Mouse (Mus musculus) retina, postnatal 1 day (tissue): ENCODE measurements around the gene P2ry12.

Experiments used
- DNase-seq: peaks from one replicate; pipeline ENCODE4 v3.0.0-alpha.2; 2012

P2ry12 gene

DNA sequence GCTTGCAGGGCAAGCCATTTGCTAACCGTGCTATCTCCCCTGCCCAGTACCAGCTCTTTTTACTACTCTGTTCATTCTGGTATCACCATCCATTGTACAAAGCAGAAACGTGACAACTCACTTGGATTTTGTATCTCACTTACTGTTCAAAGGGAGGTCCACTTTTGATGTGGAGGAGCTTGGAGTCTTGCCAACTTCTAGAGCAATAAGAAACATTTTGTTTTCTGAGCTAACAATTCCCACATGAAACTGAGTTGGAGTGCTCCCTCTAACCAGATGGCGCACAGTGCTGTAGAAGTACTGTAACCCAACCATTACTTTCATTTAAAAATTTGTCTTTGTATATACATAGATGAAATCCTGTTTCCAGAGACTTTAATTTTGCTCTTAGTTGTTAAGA lies 31.8 kb downstream of the P2ry12 start:
- DNase-seq: no peak

DNA sequence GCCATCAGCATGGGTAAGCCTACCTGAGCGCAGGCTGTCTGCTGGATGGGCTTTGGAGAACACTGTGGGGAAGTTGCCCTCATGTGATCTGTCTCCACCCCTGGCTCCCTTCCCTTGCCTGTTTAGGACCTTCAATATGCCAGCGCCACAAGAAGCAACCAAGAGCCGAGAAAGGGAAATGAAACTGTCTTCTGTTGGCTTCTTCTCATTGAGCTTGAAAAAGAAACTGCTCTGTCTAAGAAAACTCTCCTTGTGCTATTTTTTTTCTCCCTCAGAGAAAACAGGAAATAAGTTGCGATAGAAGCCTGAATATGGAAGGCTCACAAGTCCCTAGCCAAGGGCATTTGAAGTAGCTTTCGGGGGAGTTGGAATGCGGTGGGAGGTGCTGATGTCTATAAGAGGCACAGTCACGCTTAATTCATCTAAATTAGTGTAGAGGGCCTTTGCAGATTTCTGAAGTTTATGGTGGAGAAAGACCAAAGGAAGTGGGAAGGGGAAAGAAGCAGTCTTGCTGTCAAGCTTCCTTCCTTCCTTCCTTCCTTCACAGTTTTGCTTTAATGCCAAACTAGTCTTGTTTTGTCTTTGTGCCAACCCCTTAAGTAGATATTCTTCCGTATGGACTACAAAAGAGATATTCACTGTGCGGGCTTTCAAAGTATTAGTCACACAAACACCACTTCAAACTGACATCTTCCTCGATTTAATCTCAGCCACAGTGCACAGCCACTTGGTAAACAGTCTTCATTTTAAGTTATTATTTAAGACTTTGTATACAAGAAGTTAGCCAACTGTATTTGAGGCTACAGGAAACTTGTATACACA lies 33.7 kb downstream of the P2ry12 start:
- no peak for DNase-seq

DNA sequence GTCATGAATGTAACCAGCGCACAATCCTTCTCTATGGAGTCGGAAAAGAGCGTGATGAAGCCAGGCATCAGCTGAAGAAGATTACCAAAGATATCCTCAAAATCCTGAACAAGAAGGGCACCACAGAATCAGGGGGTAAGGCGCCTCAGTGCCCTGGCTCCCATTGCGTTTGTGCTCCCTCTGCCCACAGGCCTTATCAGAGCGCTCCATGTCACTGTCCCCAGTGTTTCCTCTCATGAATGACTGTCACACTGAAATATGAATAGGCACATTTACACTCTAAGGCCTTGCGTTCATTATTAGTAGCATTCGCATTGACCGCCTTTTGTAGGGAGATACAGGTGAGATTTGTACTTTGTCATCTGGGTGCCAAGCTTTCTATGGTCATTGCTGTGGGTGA lies 35.0 kb downstream of the P2ry12 start:
- DNase-seq: no peak

DNA sequence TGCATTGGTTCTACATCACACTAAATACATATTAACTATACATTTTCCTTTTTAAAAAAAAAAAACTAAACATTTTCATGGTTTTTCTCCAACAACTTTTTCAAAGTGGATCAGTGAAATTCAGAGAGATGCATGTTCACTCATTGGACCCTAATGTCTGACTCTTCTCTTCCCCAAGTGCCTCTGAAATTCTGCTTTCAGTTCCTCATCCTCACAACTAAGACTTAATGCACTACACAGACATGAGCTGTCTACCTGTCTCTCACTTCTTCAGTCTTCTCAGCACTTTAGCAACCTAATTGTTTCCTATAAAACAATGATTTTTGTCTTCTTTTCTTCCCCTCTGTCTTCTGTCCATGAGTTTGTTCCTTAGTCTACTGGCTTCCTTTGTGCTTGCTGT lies 37.3 kb downstream of the P2ry12 start:
- no peak for DNase-seq

DNA sequence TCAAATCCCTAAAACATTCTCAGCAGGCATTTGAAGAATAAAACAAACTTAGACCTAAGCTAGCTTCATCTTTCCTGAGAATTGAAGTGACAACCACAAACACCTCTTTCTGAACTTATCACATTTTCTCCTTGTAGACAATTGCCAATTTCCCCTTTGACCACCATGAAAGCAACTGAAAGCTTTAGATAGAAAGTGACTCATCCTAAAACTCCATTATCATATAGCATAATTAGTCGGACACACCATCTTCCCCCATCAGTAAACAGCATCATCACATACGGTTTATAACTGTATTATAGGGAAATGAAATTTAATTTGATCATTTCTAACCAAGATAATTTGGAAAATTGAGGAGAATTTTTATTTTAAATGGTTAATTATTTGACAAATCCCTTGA lies 40.4 kb downstream of the P2ry12 start:
- no peak for DNase-seq

DNA sequence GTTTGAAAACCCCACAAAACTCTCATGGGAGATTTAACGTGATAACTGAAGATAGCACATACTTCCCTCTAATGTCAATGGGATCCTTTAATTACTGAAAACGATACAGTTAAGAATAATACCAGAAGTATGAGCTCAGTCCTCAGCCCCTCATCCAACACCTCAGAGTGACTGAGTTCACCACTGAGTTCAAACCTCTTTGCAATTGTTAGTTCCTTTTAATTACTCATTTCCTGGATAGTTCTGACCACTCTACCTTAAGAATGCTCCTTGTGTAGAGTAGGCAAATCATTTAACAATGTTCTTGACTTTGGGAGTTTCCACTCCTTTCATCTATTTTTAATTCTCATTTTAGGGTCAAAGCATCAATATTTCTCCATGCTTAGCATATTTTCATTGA lies 43.3 kb downstream of the P2ry12 start:
- no peak for DNase-seq

DNA sequence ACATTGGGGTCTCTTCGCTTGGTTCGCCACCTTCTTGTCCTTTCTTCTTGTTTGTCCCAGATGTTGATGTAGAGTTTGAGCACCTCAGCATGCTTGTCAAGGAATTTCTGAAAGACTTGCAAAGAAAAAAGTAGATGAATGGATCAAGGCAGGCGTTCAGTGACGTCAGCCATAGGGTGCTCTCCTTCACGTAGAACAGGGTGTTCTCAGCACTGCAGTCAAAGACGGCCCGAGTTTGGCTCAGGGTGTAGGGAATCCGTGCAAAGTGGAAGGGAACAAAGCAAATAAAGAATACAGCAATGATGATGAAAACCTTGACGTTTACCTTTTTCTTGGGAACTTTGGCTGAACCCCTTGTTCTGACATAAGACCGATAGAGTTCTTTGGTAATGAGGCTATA lies 45.5 kb downstream of the P2ry12 start:
- no peak for DNase-seq

DNA sequence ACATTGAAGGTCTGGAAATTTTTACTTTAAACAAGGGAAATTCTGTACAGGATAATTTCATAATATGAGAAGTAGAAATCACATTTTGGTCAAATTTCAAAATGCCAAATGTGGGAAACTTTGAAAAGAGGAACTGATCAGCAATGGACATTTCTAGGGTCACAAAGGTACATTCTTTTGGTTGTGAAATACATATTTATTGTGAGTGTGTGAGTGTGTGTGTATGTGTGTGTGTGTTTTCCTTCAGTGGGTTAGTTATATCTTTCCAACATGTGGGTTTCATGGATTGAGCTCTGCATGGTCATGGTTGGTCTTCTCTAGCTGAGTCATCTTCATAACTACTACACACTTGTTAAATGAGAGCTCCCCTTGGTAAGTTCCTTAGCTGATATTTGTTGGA lies 50.3 kb downstream of the P2ry12 start:
- DNase-seq: no peak

DNA sequence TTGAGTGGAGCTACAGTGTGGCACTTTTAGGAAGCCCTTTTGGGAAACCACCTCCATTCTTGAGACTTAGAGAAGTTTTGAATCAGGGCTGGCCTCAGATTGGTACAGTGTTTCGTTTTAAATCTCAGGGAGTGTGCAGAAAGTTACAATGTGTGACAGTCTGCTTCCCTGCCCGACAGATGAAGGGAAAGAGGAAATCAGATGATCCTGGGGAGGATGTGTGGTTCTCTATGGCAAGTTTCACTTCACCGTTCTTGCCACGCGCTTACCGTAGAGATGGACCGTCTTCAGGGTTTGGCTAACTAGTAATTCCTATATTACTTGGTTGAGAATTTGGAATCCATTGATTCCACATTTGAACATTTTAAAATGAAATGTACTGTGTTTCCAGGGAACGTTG lies 50.9 kb downstream of the P2ry12 start:
- no peak for DNase-seq

DNA sequence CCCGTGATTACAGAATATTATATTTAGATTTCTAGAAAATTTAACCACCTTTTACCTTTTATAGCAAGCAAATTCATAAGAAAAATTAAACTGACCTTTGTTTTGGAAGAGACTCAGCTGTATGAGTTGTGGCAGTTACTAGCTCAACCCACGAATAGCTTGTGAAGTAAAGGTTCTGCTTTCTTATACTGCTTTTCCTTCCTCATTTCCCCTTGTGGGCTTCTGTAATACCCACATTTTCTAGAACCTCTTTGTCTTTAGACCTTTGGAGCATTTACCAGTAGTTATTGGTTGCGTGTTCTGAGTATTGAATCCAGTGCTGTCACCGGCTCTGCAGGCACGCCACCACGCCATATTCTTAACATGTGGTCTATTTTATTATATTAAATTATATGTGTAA lies 51.9 kb downstream of the P2ry12 start, which contains the start of gene P2ry13:
P2ry13 (minus strand) TSS at position 156 of the 400 bp plus-strand sequence.
- DNase-seq: no peak

DNA sequence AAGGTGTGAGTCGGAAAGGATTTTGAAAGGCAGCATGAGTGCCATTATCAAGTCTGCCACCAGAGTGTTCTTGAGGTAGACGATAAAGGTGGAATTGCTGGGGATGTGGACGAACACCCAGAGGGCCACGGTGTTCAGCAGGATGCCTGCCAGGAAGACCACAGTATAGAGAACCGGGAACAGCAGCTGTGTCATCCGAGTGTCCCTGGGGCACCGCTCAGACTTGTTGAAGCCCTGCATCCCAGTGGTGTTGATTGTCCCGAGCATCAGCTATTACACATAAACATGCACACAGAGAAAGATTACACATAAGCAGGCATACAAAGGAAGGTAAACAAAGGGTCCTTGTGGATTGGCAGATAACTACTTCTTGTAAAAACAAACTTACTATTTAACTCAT lies 52.6 kb downstream of the P2ry12 start:
- no peak for DNase-seq

DNA sequence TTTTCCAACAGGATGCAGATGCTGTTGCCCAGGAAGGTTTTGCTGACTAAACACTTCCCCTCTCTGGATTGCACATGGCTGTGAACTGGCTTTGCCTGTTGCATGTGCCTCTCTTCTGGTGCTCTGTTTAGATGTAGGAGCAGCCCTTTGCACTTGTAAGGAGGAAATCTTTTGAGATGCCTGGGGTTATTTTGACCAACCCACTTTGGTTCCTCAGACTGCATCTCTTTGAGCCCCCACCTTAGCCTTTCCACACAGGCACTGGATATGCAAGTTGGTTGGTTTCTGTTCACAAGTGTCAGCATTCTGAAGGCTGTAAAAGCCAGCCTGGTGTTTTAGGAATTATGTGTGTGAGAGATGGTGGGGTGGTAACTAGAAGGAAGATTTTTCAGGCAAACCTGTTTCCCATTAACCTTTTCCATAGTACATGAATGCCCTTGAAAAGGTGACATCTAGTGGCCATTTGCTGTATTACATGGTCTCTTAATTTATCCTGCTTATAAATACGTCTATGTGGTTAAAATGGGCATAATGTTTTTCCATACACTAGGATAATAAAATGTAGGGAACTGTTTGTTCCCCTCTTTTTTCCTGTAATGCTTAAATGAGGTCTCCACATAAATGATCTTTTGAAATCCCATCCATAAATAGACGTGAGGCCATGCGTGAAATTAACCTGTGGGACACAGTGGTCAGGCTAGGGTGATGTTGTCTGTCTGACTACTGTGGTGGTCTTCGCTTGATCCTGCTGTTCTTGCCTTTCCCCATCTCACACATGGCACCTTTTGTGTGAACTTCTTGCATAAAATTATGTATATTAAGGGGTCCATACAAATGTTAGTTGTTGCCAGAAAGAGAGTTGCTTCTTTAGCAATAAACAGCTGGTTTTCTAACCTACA lies 53.8 kb downstream of the P2ry12 start:
- peak; percentile 76 for DNase-seq

DNA sequence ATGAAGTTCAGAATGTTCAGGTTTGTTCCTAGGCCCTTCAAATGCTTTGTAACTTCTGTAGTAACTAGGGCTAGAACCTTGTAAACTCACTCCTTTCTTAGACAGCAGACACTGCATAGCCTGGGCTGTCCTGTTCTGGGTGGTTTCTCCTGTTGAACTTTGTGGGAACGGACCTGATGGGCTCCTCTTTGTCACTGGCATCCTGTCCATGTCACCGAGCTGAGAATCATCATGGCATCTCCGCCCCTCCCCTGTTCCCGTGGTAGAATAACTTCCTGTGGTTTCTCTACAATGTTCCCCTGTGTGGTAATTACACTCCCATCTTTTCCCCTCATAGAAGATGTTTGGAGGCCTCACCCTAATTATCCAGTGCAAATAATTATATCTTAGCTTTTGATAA lies 56.7 kb downstream of the P2ry12 start:
- no peak for DNase-seq

DNA sequence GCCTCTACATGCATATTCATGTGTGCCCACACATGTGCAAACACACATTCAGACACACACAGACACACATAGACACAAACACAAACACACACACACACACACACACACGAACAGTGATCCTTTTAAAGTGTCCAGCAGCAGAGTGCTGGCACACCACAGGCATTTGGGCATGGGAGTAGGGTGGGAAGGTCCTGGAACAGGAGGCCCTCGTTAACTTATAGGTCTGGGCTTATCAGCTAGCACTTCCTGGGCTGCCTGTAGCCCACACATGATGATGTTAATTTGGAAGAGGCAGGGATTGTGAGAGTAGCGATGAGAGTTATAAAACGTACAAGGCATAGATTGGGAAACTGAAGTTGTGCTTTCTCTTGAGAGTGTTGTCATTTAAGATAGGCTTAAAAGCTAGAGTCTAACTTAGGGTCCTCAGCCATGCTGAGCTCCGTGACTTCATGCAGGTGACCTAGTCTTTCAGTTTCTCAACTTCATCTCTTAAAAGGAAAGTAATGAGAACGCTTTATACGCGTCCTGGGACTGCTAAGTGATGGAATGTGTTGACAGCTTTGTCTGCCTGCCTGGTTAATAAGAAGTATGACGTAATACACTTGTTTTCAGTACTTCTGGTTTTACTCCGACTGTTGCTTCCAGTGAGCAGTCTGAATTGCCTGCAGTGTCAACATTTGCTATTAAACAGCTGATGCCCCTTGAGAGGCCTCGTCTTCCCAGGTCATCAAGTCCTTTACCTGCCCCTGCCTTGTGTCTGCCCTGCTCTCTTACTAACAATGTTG lies 57.8 kb downstream of the P2ry12 start:
- DNase-seq: no peak

DNA sequence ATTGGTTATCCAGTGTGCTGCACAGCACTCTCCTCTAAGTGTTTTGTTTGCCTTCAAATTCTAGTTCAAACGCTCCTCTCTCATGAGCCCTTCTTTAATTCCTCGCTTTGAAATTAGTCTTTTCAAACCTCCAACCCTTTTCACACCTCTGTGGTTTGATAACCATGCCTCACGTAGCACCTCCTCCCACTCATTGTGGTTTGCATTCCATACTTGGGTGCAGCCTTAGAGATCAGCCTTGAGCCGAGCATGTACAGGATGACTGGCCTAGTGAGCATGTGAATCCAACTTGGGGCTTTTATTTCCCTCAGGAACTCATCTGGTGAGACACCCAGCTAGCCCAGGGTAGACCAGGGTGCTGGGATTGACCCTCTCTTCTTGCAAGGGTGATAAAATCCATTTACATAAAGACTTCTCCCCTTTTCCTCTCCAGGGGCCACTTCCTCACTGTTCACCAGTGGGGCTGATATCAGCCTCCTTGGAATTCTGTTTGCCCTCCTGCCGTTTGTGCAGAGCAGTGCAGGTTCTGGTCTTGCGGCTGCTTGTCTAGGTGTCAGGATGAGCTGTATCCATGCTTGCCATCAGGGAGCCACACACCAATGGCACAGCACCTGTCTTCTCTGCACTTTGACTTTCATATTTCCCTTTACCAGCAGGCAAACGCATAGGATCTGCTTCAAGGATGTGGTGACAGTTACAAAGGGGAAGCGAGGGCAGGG lies 58.7 kb downstream of the P2ry12 start:
- DNase-seq: no peak

DNA sequence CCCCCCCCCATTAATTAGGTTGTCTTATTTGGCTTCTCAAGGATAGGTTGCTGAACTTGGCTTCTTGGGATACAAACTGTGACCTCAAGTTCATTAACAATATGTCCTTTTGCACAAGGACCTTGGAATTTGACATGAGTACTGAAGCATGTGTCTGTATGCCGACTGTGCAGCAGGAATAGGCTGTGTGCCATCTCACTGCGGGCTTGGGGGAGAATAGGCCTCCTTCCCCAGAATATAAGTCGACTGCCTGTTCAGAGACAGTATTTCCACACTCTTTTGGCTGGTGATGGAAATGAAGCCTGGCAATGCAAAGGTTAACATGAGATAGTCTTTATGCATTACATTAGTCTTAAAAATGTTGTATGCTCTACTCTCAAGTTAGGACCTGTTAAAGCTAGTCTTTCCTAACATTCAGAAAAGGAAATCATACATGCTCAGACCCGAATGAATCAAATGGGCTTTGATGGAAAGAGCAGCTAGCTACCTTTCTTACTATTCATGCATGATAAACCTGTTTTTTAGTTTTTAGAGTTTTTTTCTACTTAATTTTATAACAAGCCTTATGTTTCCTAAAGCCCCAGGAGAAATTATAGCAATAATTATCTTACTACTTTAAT lies 65.2 kb downstream of the P2ry12 start:
- no peak for DNase-seq

DNA sequence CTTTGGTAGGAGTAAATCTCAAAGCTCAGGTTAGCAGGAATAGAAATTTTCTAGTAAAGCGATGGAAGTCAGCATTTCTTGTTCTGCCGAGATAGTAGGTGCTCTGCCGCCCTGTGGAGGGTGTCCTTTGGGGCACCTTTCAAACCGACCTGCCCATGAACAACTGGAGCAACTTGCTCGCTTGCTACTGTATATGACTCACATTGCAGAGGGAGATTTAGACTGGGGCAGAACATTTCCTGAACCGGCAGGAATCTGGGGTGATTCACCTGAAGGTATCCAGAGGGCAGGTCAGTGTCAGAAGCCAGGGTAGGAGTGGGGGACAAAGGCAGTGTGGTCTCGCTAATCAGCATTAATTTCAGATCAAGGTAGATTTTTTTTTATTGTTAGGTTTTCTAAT lies 67.7 kb downstream of the P2ry12 start, which contains the start of gene Gpr87:
Gpr87 (minus strand) TSS at position 167 of the 400 bp plus-strand sequence.
- no peak for DNase-seq

DNA sequence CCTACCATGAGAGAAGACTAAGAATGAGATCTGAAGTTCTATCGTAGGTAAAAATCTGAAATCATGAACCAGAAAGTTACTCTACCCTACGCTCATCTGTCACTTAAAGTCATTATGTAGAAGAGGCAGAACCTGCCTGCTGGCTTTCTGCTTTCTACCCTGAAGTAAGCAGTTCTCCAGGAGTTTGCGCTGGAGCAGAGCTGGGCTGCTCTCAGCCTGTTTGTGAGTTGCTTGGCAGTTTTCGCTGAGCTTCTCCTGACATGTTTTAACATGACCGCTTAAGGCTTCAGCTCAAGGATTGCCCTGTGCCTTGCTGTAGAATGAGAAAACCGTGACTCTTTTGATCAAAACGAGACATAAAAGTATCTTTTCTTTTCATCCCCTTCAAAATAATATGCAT lies 68.6 kb downstream of the P2ry12 start:
- no peak for DNase-seq

DNA sequence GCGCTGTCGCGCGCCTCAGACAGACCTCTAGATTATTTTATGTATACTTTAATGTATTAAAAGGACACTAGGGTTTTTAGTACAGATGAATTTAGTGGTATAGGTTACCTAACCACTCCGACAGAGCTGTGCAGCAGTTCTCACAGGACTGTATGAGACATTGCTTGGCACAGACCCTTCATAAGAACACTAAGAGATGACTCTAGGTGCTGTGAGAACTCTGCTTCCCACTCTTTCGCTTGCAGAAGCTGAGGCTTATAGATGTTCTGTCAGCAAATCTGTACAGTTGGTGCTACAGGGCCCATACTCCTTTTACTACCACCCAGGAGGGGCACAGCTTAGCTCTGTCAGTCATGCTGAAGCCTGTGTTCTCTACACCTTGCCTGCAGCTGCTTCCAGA lies 71.0 kb downstream of the P2ry12 start:
- no peak for DNase-seq

DNA sequence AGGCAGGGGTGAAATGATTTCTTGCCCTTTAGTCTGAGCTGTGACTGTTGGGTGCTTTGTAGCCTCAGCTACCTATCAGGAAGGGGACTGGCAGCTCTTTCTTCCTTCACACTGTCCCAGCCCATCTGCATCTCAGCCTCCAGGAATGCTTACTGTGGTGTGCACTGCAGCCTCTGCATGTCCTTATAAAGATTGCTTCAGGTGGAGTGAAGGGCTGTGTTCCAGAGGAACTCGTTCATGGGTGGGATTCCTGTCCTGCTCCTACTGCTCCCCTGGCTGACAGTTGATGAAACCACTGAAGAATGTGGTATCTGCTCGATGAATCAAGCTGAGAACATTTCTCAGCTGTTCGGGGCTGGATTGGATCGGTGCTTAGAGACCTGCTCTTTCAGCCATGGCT lies 75.3 kb downstream of the P2ry12 start:
- DNase-seq: no peak

DNA sequence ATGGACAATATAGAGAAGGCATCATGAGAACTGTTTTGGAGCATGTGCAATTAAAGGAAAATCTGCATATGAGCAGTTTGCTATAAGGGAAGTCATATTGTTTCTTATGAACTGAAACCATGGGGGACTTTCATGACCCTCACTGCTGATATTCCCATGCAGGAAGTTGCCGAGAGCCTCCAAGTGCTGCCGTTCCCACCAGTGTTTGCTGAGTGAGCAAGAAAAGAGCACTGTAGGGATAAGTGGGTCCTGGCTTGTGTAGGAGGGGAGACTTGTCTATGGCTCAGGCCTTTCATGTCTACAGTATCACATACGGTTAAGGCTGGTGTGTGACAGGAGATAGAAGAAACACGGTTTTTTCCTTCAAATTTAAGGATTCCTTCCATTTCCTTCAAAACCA lies 77.0 kb downstream of the P2ry12 start:
- no peak for DNase-seq

DNA sequence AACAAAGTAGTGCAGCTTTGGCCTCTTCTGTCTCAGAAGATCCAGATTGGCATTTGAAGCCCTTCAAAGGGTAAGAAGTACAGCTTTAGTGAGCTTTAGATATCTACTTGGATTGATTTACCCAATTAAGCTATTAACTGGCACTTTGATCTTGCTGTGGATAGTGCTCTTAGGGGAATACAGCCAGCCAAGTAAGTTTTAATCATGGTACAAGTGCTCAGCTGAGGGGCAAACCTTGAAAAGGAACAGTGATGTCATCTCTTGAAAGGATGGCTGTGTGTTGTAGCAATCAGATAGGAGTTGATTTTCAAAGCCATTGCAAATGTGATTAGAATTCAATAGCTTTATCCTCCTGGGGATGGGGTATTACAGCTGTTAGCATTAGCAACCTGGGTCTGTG lies 80.5 kb downstream of the P2ry12 start:
- no peak for DNase-seq
